Mouse (Mus musculus): ENCODE measurements around the gene Foxi3.

DNA sequence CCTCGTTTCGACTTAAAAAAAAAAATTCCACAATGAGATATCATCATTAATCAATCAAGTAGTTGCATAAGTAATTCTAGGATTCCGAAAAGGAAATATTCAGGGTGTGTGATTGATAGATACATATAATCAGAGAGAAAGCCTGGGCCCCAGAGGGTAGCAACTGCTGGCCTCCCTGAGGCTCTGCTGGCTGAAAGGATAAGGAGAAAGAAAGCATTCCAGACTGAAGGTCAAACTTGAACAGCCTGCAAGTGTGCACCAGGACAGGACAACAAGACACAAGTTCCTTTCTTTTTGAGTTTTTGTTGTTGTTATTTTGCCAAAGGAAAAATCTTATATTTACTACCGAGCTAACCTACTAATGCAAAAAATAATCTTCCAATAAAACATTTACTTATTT, 12.0 kb downstream of the Foxi3 start:
- TF ChIP-seq CTCF (IDR thresholded peaks at IDR 0.05; ENCODE audit: low read depth, low read length), result no peak
- no peak for TF ChIP-seq POLR2A (IDR thresholded peaks at IDR 0.05; ENCODE audit: borderline replicate concordance, low read depth, low read length)

Data from bone marrow macrophage, adult 2 months (primary cell).